Mouse (Mus musculus): ENCODE results near the gene Fam49a.

GRCm38 (mm10) chr12:12409044-12409443 is 147.1 kb downstream of the Fam49a start:
- TF ChIP-seq ZC3H11A (IDR thresholded peaks at IDR 0.05; ENCODE audit: borderline replicate concordance, low read depth, low read length) (no peak), MAFK (IDR thresholded peaks at IDR 0.05; ENCODE audit: insufficient read depth, low read depth, low read length) (no peak), CHD2 (IDR thresholded peaks at IDR 0.05; ENCODE audit: low read depth, low read length) (no peak), ZNF384 (IDR thresholded peaks at IDR 0.05; ENCODE audit: low read depth, low read length) (no peak)
